Mouse (Mus musculus): ENCODE measurements around the gene Bcl9.

The Bcl9 gene

DNA sequence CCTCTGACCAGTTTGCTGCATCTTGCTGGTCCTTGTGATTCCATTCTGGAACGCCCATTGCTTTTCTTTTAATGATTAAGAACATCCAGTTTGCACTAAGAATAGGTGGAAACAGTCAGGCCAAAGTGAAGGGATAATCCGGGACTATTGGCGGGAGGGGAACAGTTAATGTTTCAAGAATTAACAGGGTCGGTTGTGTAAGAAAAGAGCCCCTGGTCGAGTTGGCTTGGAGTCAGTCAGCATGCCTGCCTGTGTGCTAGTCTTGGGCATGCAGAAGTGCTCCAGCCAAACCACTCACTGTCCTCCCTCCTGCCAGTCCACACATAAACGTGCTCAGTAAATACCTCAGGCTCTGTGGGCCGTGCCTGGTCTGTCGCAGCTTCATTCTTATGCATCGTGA, 125.5 kb downstream of the Bcl9 start:
- DNase-seq (ENCODE audit: low spot score) = no peak

DNA sequence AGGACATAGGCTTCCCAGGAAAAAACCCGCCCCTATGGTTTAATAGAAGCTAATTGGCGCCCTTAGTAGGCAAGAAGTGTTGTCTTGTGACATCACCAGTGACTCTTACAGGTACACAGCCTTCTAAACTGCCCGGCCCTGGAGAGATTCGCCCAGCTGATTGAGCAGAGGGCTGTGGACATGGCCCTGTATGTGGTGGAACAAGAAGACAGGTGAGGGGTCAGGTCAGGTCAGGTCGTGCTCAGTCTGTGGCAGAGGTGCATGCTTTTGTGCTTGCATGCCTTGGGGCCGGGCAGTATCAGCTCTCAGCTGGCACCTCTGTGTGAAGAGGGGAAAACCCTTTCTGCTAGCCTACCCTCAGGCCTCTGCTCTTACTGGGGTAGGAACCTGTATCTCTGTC, 126.2 kb downstream of the Bcl9 start:
- DNase-seq (ENCODE audit: low spot score) = no peak

DNA sequence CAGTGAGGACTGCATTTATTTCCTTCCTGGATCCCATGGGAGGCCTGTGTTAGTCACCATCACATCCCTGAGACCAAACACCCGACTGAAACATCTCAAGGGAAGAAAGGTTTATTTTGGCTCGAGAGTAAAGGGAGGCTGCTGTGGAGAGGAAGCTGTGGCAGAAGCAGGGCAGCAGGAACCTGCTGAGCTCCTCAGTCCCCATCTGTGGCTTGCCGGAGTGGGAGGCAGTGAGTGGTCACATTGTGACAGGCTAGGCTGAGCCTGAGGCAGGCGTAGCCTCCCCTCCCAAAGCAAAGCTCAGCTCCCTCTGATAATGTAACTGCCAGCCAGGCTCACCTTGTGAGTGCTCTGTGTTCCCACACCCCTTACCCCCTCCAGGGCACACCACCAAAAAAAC, 130.6 kb downstream of the Bcl9 start:
- DNase-seq (ENCODE audit: low spot score) = no peak

DNA sequence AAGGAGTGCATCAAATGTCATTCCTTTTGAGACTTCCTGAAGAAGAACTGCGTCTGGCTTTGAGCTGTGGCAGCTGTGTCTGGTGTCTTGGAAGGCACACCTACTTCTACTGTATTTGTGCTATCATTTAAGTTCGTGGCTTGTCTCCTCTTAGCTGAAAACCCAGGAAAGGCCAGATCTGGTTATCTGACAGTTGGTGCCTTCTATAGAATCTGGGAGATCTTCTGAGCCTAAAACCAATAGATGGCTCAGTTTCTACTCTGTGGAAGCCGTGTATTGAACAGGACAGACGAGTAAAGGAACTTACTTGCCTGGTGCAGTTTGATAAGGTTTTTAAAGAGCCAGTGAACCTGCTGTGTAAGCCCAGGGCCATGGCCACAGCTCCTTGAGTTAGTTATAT, 133.2 kb downstream of the Bcl9 start:
- DNase-seq (ENCODE audit: low spot score) = no peak

DNA sequence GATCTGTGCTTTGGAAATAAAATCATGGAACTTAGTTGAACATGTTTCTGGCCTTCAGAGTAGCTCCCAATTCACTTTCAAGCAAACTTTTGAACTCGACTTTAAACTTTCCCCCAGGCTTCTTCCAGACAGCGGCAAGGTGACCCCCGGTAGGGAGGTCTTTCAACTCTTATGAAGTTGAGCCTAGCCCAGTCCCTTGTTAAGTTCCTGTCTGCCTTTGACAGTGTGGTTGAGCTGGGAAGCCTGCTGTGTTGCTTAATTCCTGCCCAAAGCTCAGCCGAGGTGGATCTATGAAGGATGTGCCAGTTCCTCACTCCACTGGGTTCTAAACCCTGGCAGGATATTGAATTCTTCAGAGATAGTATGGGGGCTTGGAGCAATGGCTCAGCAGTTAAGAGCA, 135.9 kb downstream of the Bcl9 start:
- DNase-seq (ENCODE audit: low spot score) = no peak

DNA sequence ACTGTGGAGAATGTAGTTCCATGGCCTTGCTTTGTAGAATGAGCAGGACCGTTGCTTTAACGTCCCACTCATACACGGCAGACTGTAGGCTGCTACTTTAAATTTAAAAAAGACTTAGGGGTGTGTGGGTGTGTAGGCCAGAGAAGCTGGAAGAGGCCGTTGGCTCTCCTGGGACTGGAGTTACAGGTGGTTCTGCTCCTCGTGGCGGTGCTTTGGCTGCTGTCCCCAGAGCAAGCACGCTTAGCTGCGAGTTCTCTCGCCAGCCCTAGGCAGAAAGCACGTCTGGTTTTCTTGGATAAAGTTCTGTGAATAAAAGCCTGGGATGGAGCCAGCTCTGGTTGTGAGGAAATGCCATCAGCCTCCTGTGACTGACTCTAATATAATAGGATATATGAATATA, 136.8 kb downstream of the Bcl9 start:
- DNase-seq (ENCODE audit: low spot score) = no peak

DNA sequence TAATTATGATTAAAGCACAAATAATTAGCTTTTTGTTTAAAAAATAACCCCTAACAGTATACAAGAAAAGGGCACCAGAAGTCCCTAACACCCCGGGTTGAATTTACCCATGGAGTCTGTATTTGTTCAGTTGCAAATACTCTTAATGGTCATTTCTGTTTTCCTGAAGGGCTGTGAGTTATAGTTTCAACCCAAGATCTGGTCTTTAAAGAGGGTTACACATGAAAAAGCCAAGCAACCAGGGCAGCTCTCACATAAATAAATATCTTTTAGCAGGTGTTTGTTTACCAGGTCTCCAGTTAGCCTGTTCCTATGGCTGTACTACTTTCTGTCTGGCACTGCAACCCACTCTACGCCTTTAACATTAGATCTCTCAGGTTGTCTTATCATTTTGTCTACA, 137.7 kb downstream of the Bcl9 start:
- DNase-seq (ENCODE audit: low spot score) = no peak

DNA sequence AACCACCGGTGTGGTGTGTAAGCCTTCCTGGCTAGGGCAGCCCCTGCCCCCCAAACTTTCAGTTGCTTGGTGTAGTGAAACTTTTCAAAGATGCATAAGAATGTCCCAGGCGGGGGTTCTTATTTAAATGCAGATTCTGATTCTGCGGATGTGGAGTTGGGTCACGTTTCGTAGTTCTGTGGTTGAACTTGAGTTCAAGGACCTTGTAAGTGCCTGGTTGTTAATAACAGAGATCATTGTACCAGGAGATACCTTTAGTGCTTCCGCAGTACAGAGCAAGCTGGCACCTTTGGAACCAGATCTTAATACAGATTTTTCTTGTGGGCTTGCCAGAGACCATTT, 138.2 kb downstream of the Bcl9 start:
- DNase-seq (ENCODE audit: low spot score) = no peak

DNA sequence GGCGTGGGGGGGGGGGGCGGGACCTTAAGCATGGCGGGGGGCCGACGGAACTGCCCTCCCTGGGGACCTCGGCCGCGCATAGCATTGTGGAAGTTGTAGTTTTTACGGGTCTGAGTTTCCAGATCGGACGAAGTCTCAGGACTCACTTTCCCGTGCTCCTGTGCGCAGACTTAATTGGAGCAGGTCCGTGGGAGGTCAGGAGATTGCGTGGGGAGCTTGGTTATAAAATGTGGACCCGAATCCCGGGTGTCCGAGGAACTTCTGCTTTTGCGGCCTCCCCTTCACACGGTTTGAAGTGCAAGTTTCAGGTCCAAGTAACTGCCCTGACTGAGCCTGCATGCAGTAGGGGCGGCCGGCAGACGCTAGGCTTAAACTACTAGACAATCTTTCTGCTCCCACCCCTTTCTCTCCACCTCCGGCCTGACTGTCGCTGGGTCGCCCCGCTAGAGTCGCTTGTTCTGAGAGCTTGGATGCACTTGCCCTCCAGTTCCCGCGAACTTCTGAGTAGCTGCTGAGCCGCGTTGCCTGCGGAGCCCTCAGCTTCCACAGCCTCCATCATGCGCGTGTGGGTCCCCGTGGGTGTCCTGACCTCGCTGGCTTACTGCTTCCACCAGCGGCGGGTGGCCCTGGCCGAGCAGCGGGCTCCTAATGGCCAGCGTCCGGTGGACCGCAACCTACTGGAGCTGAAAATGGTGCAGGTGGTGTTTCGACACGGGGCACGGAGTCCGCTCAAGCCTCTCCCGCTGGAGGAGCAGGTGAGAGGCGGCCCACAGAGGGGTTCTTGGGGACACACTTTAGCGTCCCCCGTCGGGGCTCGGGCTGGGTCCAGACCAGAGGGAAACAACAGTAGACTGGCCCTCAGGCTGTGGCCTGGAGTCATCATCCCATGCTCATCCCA, 138.9 kb downstream of the Bcl9 start, which contains the start of gene Acp6:
Gene Acp6, plus strand, starts transcription at position 167 of the 898 bp plus-strand sequence.
- DNase-seq (ENCODE audit: low spot score) = peak; percentile 89

DNA sequence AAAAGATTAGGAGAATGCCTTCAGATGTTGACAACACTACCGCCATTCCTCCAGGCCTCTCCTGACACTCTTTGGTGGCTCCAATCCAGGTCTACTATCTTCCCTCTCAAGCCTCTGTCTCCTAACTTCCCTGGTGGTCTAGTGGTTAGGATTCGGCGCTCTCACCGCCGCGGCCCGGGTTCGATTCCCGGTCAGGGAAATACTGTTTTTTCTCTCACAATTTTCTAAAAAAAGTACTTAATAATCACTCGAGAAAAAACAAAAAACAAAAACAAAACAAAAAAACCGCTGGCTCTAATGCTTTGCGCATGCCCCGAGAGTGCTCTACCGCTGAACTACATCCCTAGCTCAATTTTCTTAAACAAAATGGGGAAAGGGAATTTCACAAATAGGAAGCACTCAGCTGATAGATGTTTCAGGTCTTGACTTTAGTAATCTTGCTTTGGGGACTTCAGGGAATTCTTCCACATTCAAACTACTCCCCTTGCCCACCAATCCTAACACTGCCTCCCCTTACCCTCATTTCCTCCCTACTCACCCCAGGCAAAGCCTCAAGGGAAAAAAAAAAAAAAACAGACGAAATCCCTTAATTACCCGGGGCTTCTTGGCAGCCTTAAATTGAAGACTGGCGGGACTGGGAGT, 139.6 kb downstream of the Bcl9 start:
- peak; percentile 84 for DNase-seq (ENCODE audit: low spot score)

DNA sequence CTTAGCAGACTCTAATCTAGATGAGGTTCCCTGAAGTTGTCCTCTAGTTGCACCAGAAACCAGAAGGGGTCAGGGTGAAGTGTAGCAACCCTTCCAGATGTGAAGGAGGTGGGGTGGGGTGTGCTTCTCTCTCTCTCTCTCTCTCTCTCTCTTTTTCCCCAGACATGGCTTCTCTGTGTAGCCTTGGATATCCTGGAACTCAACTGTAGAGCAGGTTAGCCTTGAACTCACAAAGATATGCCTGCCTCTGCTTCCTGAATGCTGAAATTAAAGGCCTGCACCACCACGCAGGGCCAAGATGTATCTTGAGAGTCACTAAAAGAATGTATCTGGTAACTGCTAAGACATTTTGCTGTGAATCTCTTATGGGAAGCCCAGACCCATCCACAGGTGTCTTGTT, 140.4 kb downstream of the Bcl9 start:
- DNase-seq (ENCODE audit: low spot score) = no peak

DNA sequence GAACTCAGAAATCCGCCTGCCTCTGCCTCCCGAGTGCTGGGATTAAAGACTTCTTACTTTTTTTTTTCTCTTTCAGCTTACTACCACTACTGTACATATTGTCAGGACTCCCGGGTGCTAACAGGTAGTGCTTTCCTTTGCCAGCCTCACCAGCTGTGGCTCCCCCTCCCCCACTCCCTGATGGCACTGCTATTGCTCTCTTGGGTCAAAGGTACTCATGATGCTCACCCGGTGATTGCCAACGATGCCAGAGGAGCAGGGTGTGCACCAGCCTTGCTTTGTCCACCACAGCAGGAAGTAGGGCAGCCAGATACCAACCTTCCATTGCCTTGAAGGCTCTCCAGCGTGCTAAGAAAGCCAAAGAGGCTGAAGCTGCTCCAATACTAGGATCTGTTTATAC, 141.3 kb downstream of the Bcl9 start:
- DNase-seq (ENCODE audit: low spot score) = no peak

Measured in left cerebral cortex, adult 11 months (tissue).